In the genomic region with DNA sequence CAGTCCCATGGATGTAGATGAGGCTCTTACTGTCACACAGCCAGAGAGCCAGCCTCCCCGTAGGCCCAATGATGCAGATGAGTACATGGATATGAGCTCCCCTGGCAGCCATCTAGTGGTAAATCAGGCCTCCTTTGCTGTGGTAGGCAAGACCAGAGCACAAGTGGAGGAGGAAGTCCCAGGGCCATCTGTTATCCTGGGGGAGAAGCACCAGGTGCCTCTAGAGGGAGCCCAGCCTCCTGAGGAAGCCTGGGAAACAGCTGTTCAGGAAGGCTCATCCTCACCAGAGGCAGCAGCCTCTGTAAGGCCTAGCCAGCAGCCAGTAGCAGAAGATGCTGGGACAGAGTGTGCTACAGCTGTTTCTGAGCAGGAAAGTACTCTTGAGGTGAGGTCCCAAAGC, we compare ENCODE assay signal across 10 mouse cellular contexts. TPM values are rescaled to one million over a fixed set of nuclear protein-coding genes. Genes with fewer than 3 reads are reported as not detected.
A peak's percentile ranks its signal among the peaks of the same experiment; 100 is the strongest.
DNase-seq lines count a peak whose midpoint lies in the region; ATAC-seq and TF ChIP-seq lines count a peak whose summit lies in the region.
"Had no signal": no experiment of that assay in that cellular context is flagged by ENCODE, and none has a peak within 500 bp of the region (broad histone marks: within the 10 kb centered on the region; RNA-seq: fewer than 3 reads in every experiment).

No protein-coding gene starts in this region.

- peak; percentile 58; the same call in 1 of the 2 replicates for ATAC-seq in heart, postnatal 0 days (ENCODE audit: insufficient read depth, low read depth)
- no peak for ATAC-seq in neural tube, embryonic 11.5 days (ENCODE audit: insufficient read depth, low FRiP score, low TSS enrichment)
- 0 out of 2 replicates have a peak, but pooled peaks have one; percentile 19 for ATAC-seq in common myeloid progenitor, adult 5-6 weeks (replicated peaks; ENCODE audit: low read depth, poor library complexity, severe bottlenecking)
- ATAC-seq in megakaryocyte progenitor cell, adult 5-6 weeks (replicated peaks; ENCODE audit: poor library complexity), result peak; percentile 21; the same call in 1 of the 2 replicates

- no peak overlapping the region for H3K4me3 ChIP-seq in heart, postnatal 0 days (ENCODE audit: low read depth, low read length)
- no peak overlapping the region for H3K4me3 ChIP-seq in neural tube, embryonic 11.5 days (ENCODE audit: low read depth, low read length)

- no peaks in the 10 kb centered on the region for H3K27me3 ChIP-seq in heart, postnatal 0 days (ENCODE audit: control insufficient read depth, insufficient read depth, low read length)
- no peaks in the 10 kb centered on the region for H3K27me3 ChIP-seq in neural tube, embryonic 11.5 days (ENCODE audit: control insufficient read depth, insufficient read depth, low read length)

- WGBS in heart, postnatal 0 days, result 33% methylated on average over 1 of the region's 1 CpGs
- WGBS in neural tube, embryonic 11.5 days, result 75% methylated on average over 1 of the region's 1 CpGs

- H3K27ac ChIP-seq in heart, postnatal 0 days (ENCODE audit: low read depth), result no peak overlapping the region
- H3K27ac ChIP-seq in neural tube, embryonic 11.5 days (ENCODE audit: low read depth, low read length), result no peak overlapping the region

- TF ChIP-seq EP300 in heart, postnatal 0 days (IDR thresholded peaks at IDR 0.05; ENCODE audit: low read depth), result no peak

- H3K4me1 ChIP-seq in heart, postnatal 0 days (ENCODE audit: control insufficient read depth, insufficient read depth), result no peaks in the 10 kb centered on the region
- no peaks in the 10 kb centered on the region for H3K4me1 ChIP-seq in neural tube, embryonic 11.5 days (ENCODE audit: control insufficient read depth, insufficient read depth, low read length)

- no peak overlapping the region for H3K4me2 ChIP-seq in heart, postnatal 0 days (ENCODE audit: low read depth, low read length)
- H3K4me2 ChIP-seq in neural tube, embryonic 11.5 days (ENCODE audit: low read depth), result no peak overlapping the region

- H3K9ac ChIP-seq in heart, postnatal 0 days (replicated peaks; ENCODE audit: low read depth, low read length), result no peak overlapping the region
- H3K9ac ChIP-seq in neural tube, embryonic 11.5 days (ENCODE audit: low read length), result no peak overlapping the region

- no peaks in the 10 kb centered on the region for H3K9me3 ChIP-seq in heart, postnatal 0 days (replicated peaks; ENCODE audit: control insufficient read depth, low read length)
- no peaks in the 10 kb centered on the region for H3K9me3 ChIP-seq in neural tube, embryonic 11.5 days (ENCODE audit: control insufficient read depth, low read length)

- TF ChIP-seq CTCF in heart, postnatal 0 days (IDR thresholded peaks at IDR 0.05; ENCODE audit: low read depth), result peak; percentile 34

- DNase-seq in heart, postnatal 0 days (ENCODE audit: low spot score), result no peak
- no peak for DNase-seq in heart, postnatal 25 days (ENCODE audit: low spot score)
- DNase-seq in neural tube, embryonic 11.5 days (ENCODE audit: low spot score), result peak; percentile 13
- no peak for DNase-seq in neural tube, embryonic 10.5 days (ENCODE audit: extremely low spot score, low spot score)
- no peak for DNase-seq in gastrocnemius, adult 8-10 months (ENCODE audit: low spot score in 2 of 2)
- DNase-seq in cerebellum, postnatal 36 days, result no peak
- DNase-seq: cerebellum, adult 9-11 months; gastrocnemius, postnatal 14 days had no signal

- H3K36me3 ChIP-seq in heart, postnatal 0 days (replicated peaks; ENCODE audit: control insufficient read depth, insufficient read depth, low read length), result peaks cover 78% of the 10 kb centered on the region
- peaks cover 29% of the 10 kb centered on the region for H3K36me3 ChIP-seq in neural tube, embryonic 11.5 days (ENCODE audit: control insufficient read depth, insufficient read depth, low read length)

- intact Hi-C loops in heart, postnatal 25 days (cut with DNase I), result no loop called here

RNA-seq across cellular contexts. Expression of a gene that starts 6.8 kb away (rescaled TPM):
- total RNA-seq in heart, postnatal 0 days (2014; rRNA removed; ENCODE audit: low replicate concordance), result 5.4 and 25.0 TPM in 2 replicates
- polyA plus RNA-seq in heart, postnatal 0 days (2015; fragmentation: Nextera tagmentation; extraction: Ambion mirVana), result 2.3 and 3.0 TPM in 2 replicates
- 10 to 100 TPM; 11.8 to 14.6 TPM for total RNA-seq in heart, postnatal 25 days (2021)
- polyA plus RNA-seq in neural tube, embryonic 11.5 days (2014; fragmentation: Nextera tagmentation; extraction: Ambion mirVana), result 15.0 and 18.3 TPM in 2 replicates
- 27.0 and 39.0 TPM in 2 replicates for total RNA-seq in common myeloid progenitor, adult 5-6 weeks (2017)
- total RNA-seq in megakaryocyte progenitor cell, adult 5-6 weeks (2015), result 77.6 and 77.8 TPM in 2 replicates
- 17.5 and 17.6 TPM in 2 replicates for total RNA-seq in megakaryocyte progenitor cell, adult 5-6 weeks (2017)
- total RNA-seq in gastrocnemius, adult 8-10 months (2022), result 1 to 10 TPM; 3.2 to 5.0 (median 4.0) TPM

RNA-seq across cellular contexts. Expression of a gene that starts 10.0 kb away (rescaled TPM):
- total RNA-seq in heart, postnatal 0 days (2014; rRNA removed; ENCODE audit: low replicate concordance), result 1,043 and 1,325 TPM in 2 replicates
- 259 and 267 TPM in 2 replicates for polyA plus RNA-seq in heart, postnatal 0 days (2015; fragmentation: Nextera tagmentation; extraction: Ambion mirVana)
- 100 to 1,000 TPM; 102 to 103 TPM for total RNA-seq in heart, postnatal 25 days (2021)
- 1,543 and 1,545 TPM in 2 replicates for polyA plus RNA-seq in neural tube, embryonic 11.5 days (2014; fragmentation: Nextera tagmentation; extraction: Ambion mirVana)
- 922 and 1,068 TPM in 2 replicates for total RNA-seq in common myeloid progenitor, adult 5-6 weeks (2017)
- 871 and 938 TPM in 2 replicates for total RNA-seq in megakaryocyte progenitor cell, adult 5-6 weeks (2015)
- total RNA-seq in megakaryocyte progenitor cell, adult 5-6 weeks (2017), result 947 and 991 TPM in 2 replicates
- 10 to 100 TPM; 26.7 to 34.5 (median 28.3) TPM for total RNA-seq in gastrocnemius, adult 8-10 months (2022)

RNA-seq across cellular contexts. Expression of a gene that starts 13.0 kb away (rescaled TPM):
- total RNA-seq in heart, postnatal 0 days (2014; rRNA removed; ENCODE audit: low replicate concordance), result 16.1 and 36.2 TPM in 2 replicates
- polyA plus RNA-seq in heart, postnatal 0 days (2015; fragmentation: Nextera tagmentation; extraction: Ambion mirVana), result 18.0 and 21.6 TPM in 2 replicates
- 1 to 10 TPM; 2.3 to 2.8 TPM for total RNA-seq in heart, postnatal 25 days (2021)
- 47.3 and 50.3 TPM in 2 replicates for polyA plus RNA-seq in neural tube, embryonic 11.5 days (2014; fragmentation: Nextera tagmentation; extraction: Ambion mirVana)
- total RNA-seq in common myeloid progenitor, adult 5-6 weeks (2017), result 55.1 and 58.3 TPM in 2 replicates
- 47.4 and 64.5 TPM in 2 replicates for total RNA-seq in megakaryocyte progenitor cell, adult 5-6 weeks (2015)
- total RNA-seq in megakaryocyte progenitor cell, adult 5-6 weeks (2017), result 43.1 and 50.1 TPM in 2 replicates
- 1 to 10 TPM in 2 of 4 experiments, under 1 TPM in 2; 0.52 to 2.6 (median 1.4) TPM for total RNA-seq in gastrocnemius, adult 8-10 months (2022)

RNA-seq across cellular contexts. Expression of a gene that starts 17.3 kb away (rescaled TPM):
- total RNA-seq in heart, postnatal 0 days (2014; rRNA removed; ENCODE audit: low replicate concordance), result 30.0 and 35.0 TPM in 2 replicates
- polyA plus RNA-seq in heart, postnatal 0 days (2015; fragmentation: Nextera tagmentation; extraction: Ambion mirVana), result 10.0 and 11.6 TPM in 2 replicates
- 10 to 100 TPM; 11.9 to 16.6 TPM for total RNA-seq in heart, postnatal 25 days (2021)
- 34.9 and 39.3 TPM in 2 replicates for polyA plus RNA-seq in neural tube, embryonic 11.5 days (2014; fragmentation: Nextera tagmentation; extraction: Ambion mirVana)
- total RNA-seq in common myeloid progenitor, adult 5-6 weeks (2017), result 11.3 and 24.0 TPM in 2 replicates
- 49.8 and 60.9 TPM in 2 replicates for total RNA-seq in megakaryocyte progenitor cell, adult 5-6 weeks (2015)
- total RNA-seq in megakaryocyte progenitor cell, adult 5-6 weeks (2017), result 17.4 and 20.5 TPM in 2 replicates
- total RNA-seq in gastrocnemius, adult 8-10 months (2022), result 1 to 10 TPM; 2.4 to 4.7 (median 3.3) TPM

RNA-seq across cellular contexts. Expression of a gene that starts 25.1 kb away (rescaled TPM):
- total RNA-seq in heart, postnatal 0 days (2014; rRNA removed; ENCODE audit: low replicate concordance), result 161 and 163 TPM in 2 replicates
- polyA plus RNA-seq in heart, postnatal 0 days (2015; fragmentation: Nextera tagmentation; extraction: Ambion mirVana), result 122 and 132 TPM in 2 replicates
- total RNA-seq in heart, postnatal 25 days (2021), result 100 to 1,000 TPM; 125 to 141 TPM
- 48.5 and 52.3 TPM in 2 replicates for polyA plus RNA-seq in neural tube, embryonic 11.5 days (2014; fragmentation: Nextera tagmentation; extraction: Ambion mirVana)
- total RNA-seq in common myeloid progenitor, adult 5-6 weeks (2017), result 62.8 and 68.5 TPM in 2 replicates
- 52.9 and 58.3 TPM in 2 replicates for total RNA-seq in megakaryocyte progenitor cell, adult 5-6 weeks (2015)
- total RNA-seq in megakaryocyte progenitor cell, adult 5-6 weeks (2017), result 65.1 and 74.4 TPM in 2 replicates
- total RNA-seq in gastrocnemius, adult 8-10 months (2022), result 10 to 100 TPM; 52.6 to 67.2 (median 55.9) TPM
